Mouse (Mus musculus) heart, postnatal 0 days (tissue): ENCODE measurements around the gene Wsb1.

Experiments used
- CTCF ChIP-seq: IDR thresholded peaks from 2 replicates; pipeline ENCODE4 v1.5.1; 2016; ENCODE audit warnings: antibody characterized with exemption, control low read depth, low read depth
- EP300 ChIP-seq: IDR thresholded peaks from 2 replicates; pipeline ENCODE4 v1.6.1; 2016; ENCODE audit warnings: antibody characterized with exemption, low read depth

- TF ChIP-seq CTCF (peak; percentile 86), EP300 (no peak)
Observed at GRCm38 (mm10) chr11:79290473-79290872, 36.0 kb upstream of the Wsb1 start.
